19 mouse cellular contexts compared by ENCODE assay signal in genomic region chr5:122672298-122672697, GRCm38 (mm10). TPM values are rescaled to one million over a fixed set of nuclear protein-coding genes. Genes with fewer than 3 reads are reported as not detected.
DNase-seq lines count a peak whose midpoint lies in the region; ATAC-seq and TF ChIP-seq lines count a peak whose summit lies in the region.
"Had no signal": no experiment of that assay in that cellular context is flagged by ENCODE, and none has a peak within 500 bp of the region (broad histone marks: within the 10 kb centered on the region; RNA-seq: fewer than 3 reads in every experiment).

No protein-coding gene starts in this region.

- 5% methylated on average over 5 of the region's 5 CpGs for WGBS in cerebellum, adult 2 months
- WGBS in midbrain, embryonic 16.5 days, result 90% methylated on average over 5 of the region's 5 CpGs
- 74% methylated on average over 5 of the region's 5 CpGs for WGBS in liver, embryonic 12.5 days (ENCODE audit: insufficient replicate concordance)

- no peaks in the 10 kb centered on the region for H3K27me3 ChIP-seq in cerebellum, adult 2 months (ENCODE audit: control insufficient read depth, insufficient read depth, low read length)
- no peaks in the 10 kb centered on the region for H3K27me3 ChIP-seq in midbrain, embryonic 16.5 days (ENCODE audit: control insufficient read depth, insufficient read depth, low read depth, low read length)
- H3K27me3 ChIP-seq in liver, embryonic 12.5 days (replicated peaks), result no peaks in the 10 kb centered on the region; the same call in 1 of the 2 replicates
- H3K27me3 ChIP-seq: forebrain, embryonic 13.5 days; heart, embryonic 15.5 days; intestine, embryonic 15.5 days had no signal

- peaks cover 7% of the 10 kb centered on the region for H3K4me1 ChIP-seq in cerebellum, adult 2 months (ENCODE audit: control insufficient read depth, insufficient read depth, low read length)
- no peaks in the 10 kb centered on the region for H3K4me1 ChIP-seq in midbrain, embryonic 16.5 days (ENCODE audit: control insufficient read depth, insufficient read depth, low read length)
- H3K4me1 ChIP-seq in liver, embryonic 12.5 days, result no peaks in the 10 kb centered on the region
- H3K4me1 ChIP-seq: embryonic facial prominence, embryonic 10.5 days; forebrain, embryonic 13.5 days; heart, embryonic 15.5 days had no signal

- H3K4me3 ChIP-seq in cerebellum, adult 2 months (replicated peaks; ENCODE audit: insufficient read depth, low read depth, low read length), result no peak overlapping the region
- H3K4me3 ChIP-seq in midbrain, embryonic 16.5 days (ENCODE audit: low read depth, low read length), result no peak overlapping the region
- no peak overlapping the region for H3K4me3 ChIP-seq in liver, embryonic 12.5 days
- H3K4me3 ChIP-seq: embryonic facial prominence, embryonic 10.5 days; forebrain, embryonic 13.5 days; heart, adult 2 months; heart, embryonic 15.5 days; intestine, embryonic 15.5 days had no signal

- H3K4me2 ChIP-seq in midbrain, embryonic 16.5 days (ENCODE audit: low read length), result no peak overlapping the region
- no peak overlapping the region for H3K4me2 ChIP-seq in liver, embryonic 12.5 days
- H3K4me2 ChIP-seq: forebrain, embryonic 13.5 days; heart, embryonic 11.5 days; heart, embryonic 15.5 days; hindbrain, embryonic 14.5 days; intestine, embryonic 15.5 days had no signal

- no peak for TF ChIP-seq CTCF in cerebellum, adult 2 months (IDR thresholded peaks at IDR 0.05; ENCODE audit: borderline replicate concordance, insufficient read depth, low read depth, low read length)

- no peak for ATAC-seq in cerebellum, adult (ENCODE audit: insufficient number of reproducible peaks, low FRiP score, low TSS enrichment)
- no peak for ATAC-seq in midbrain, embryonic 16.5 days
- ATAC-seq in liver, embryonic 12.5 days, result no peak
- ATAC-seq: forebrain, embryonic 13.5 days; forebrain, postnatal 0 days; intestine, embryonic 15.5 days had no signal

- peak; percentile 32 for DNase-seq in cerebellum, adult 11 months
- peak; percentile 51 to 62 for DNase-seq in cerebellum, adult 2 months
- DNase-seq in cerebellum, postnatal 10 days, result peak; percentile 50 to 53
- no peak for DNase-seq in right cerebral cortex, adult 18-20 months
- DNase-seq: adrenal gland, postnatal 10 days; forebrain, postnatal 0 days; gastrocnemius, postnatal 14 days; heart, adult 2 months; heart, postnatal 14 days had no signal

- H3K9ac ChIP-seq in midbrain, embryonic 16.5 days (ENCODE audit: low read depth, low read length), result no peak overlapping the region
- H3K9ac ChIP-seq in liver, embryonic 12.5 days, result no peak overlapping the region
- H3K9ac ChIP-seq: forebrain, embryonic 13.5 days; forebrain, postnatal 0 days; heart, embryonic 15.5 days; hindbrain, embryonic 14.5 days; intestine, embryonic 15.5 days had no signal

- TF ChIP-seq POLR2A in cerebellum, adult 2 months (IDR thresholded peaks at IDR 0.05; ENCODE audit: borderline replicate concordance, insufficient read depth, low read length), result no peak

- H3K9me3 ChIP-seq in midbrain, embryonic 16.5 days (replicated peaks; ENCODE audit: control insufficient read depth, low read length, poor library complexity, severe bottlenecking), result no peaks in the 10 kb centered on the region
- H3K9me3 ChIP-seq in liver, embryonic 12.5 days (replicated peaks), result no peaks in the 10 kb centered on the region
- H3K9me3 ChIP-seq: embryonic facial prominence, embryonic 10.5 days; forebrain, embryonic 13.5 days; G1E; heart, embryonic 15.5 days; intestine, embryonic 15.5 days had no signal

- H3K36me3 ChIP-seq in midbrain, embryonic 16.5 days (ENCODE audit: control insufficient read depth, insufficient read depth, low read length), result no peaks in the 10 kb centered on the region
- H3K36me3 ChIP-seq in liver, embryonic 12.5 days, result no peaks in the 10 kb centered on the region
- H3K36me3 ChIP-seq: embryonic facial prominence, embryonic 10.5 days; G1E; heart, embryonic 15.5 days; intestine, embryonic 15.5 days had no signal

- H3K27ac ChIP-seq in cerebellum, adult 2 months (ENCODE audit: insufficient read depth, low read length), result no peak overlapping the region
- no peak overlapping the region for H3K27ac ChIP-seq in midbrain, embryonic 16.5 days (ENCODE audit: low read length)
- no peak overlapping the region for H3K27ac ChIP-seq in liver, embryonic 12.5 days
- H3K27ac ChIP-seq: embryonic facial prominence, embryonic 10.5 days; forebrain, embryonic 13.5 days; heart, adult 2 months; heart, embryonic 15.5 days; hindbrain, embryonic 14.5 days; intestine, embryonic 15.5 days had no signal

RNA-seq across cellular contexts. Expression of gene P2rx7, which starts 28.6 kb away (rescaled TPM):
- polyA plus RNA-seq in cerebellum, adult 2 months (2012; rRNA removed), result 13.5 and 16.8 TPM in 2 replicates
- polyA plus RNA-seq in midbrain, embryonic 16.5 days (2015; fragmentation: Nextera tagmentation; extraction: Ambion mirVana), result 1.8 and 2.5 TPM in 2 replicates
- polyA plus RNA-seq in liver, embryonic 12.5 days (2016; fragmentation: Nextera tagmentation; extraction: Ambion mirVana), result 1.1 and 1.2 TPM in 2 replicates

RNA-seq across cellular contexts. Expression of gene P2rx4, which starts 35.0 kb away (rescaled TPM):
- 42.0 and 48.3 TPM in 2 replicates for polyA plus RNA-seq in cerebellum, adult 2 months (2012; rRNA removed)
- 14.6 and 15.3 TPM in 2 replicates for polyA plus RNA-seq in midbrain, embryonic 16.5 days (2015; fragmentation: Nextera tagmentation; extraction: Ambion mirVana)
- 25.6 and 27.1 TPM in 2 replicates for polyA plus RNA-seq in liver, embryonic 12.5 days (2016; fragmentation: Nextera tagmentation; extraction: Ambion mirVana)

RNA-seq across cellular contexts. Expression of gene Ift81, which starts 58.0 kb away (rescaled TPM):
- 20.4 and 22.3 TPM in 2 replicates for polyA plus RNA-seq in cerebellum, adult 2 months (2012; rRNA removed)
- 71.6 and 86.7 TPM in 2 replicates for polyA plus RNA-seq in midbrain, embryonic 16.5 days (2015; fragmentation: Nextera tagmentation; extraction: Ambion mirVana)
- polyA plus RNA-seq in liver, embryonic 12.5 days (2016; fragmentation: Nextera tagmentation; extraction: Ambion mirVana), result 4.6 and 7.0 TPM in 2 replicates
